Mouse (Mus musculus): ENCODE measurements around the gene Prkca.

The Prkca gene

DNA sequence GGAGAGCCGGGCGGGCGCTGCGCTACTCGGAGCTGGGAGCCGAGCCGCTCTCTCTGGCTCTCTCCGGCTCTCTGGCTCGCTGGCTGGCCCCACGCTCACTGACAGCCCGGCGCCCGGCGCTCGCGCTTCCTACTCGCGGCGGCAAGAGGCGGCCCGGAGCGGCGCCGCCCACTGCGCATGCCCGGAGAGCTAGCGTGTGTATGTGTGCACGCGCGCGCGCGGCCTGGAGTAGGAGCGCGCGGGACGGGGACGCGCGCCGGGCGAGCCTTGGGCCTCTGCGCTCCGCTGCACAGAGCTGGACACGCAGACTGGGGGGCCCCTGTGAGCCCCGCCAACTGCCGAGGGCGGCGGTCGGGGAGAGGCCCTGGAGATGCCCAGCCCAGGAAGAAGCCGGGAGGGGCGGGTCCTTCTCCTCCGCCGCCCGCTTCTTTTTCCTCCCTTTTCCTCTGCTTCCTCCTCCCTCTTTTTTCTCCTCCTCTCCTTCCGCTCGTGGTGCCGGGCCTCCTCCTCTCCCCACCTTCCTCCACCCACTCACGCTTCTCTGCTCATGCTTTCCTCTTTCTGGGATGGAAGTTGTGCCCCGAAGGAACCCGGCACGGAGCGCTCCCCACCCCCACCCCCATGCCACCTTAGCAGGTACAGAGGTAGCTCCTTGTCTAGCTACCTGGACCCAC lies at the start of gene Prkca:
TSS of gene Prkca (minus strand) at position 140 of the 674 bp plus-strand sequence.
- DNase-seq (ENCODE audit: low spot score), result peak; percentile 90

DNA sequence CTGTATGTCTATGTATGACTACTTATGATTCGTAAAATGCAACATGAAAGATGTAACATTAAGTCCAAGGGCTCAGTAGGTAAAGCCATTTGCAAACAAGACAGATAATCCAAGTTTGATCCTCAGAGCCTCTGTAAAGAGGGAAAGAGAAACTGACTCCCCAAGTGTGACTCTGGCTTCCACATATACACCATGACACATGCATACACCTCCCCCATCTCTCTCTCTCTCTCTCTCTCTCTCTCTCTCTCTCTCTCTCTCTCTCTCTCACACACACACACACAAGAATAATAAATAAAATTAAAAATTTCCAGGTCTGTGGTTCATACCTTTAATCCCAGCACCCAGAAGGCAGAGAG lies 41.9 kb upstream of the Prkca start:
- DNase-seq (ENCODE audit: low spot score), result no peak

DNA sequence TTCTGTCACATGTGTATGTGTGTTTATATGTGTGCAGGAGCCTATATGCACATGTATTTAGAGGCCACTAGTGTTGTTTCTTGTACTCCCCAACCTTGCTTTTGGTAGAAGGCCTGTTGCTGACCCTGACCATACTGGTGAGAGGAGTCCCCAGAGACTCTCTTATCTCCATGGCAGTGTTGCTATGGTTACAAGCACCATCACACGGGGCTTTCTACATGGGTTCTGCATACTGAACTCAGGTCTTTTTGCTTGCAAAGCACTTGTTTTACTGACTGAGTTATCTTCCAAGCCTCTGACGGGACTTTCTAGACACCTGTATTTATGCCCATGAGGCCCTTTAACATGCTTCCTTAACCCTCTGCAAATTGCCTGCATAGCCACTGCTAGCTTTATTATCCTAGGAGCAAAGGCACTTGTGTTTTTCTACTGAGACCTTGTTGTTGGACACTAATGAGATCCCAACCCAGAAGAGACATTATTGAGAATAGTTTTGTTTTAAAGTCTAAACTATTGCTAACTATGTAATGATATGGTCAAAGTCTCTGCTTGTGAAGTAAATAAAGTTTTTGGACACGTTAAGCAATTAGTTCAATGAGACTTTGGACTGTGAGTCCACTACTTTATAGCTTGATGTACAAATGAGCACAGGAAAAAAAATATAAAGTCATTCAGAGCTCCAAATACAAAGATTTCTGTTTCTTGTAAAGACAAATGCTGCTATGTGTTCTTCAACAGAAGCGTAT lies 41.4 kb upstream of the Prkca start:
- no peak for DNase-seq (ENCODE audit: low spot score)

DNA sequence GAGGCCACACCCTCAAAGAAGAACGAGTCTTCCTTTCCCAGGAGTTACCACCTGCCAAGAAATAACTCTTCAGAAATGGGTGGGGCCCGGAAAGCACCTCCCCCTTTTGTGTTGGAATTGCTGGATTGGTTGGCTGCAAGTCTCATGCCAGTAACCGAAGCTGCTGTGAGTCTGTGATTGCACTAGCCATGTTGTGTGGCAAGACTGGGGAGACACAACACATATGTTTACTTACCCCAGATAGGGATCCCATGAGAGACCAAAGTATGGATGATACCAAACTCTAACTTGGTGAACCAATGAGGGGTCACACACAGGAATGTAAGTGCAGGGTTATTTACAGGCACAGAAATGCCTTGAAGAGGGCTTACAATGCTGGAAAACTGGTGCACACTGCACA lies 38.9 kb upstream of the Prkca start:
- no peak for DNase-seq (ENCODE audit: low spot score)

DNA sequence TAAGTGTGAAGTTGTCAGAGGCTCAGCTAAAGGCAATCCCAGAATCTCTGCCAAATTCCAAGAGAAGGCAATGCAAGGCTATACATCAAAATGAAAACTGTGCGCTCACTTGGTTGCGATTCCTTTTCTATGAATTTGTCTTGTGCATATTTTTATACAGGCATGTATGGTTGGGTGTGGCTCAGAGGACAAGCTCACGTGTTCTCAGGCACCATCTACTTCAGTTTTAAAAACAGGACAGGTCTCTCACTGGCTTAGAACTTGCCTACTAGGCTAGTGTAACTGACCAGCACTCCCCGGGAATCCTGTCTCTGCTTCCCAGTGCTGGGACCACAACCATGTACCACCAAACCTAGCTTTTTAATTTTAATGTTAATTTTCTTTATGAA lies 34.6 kb upstream of the Prkca start:
- DNase-seq (ENCODE audit: low spot score), result no peak

DNA sequence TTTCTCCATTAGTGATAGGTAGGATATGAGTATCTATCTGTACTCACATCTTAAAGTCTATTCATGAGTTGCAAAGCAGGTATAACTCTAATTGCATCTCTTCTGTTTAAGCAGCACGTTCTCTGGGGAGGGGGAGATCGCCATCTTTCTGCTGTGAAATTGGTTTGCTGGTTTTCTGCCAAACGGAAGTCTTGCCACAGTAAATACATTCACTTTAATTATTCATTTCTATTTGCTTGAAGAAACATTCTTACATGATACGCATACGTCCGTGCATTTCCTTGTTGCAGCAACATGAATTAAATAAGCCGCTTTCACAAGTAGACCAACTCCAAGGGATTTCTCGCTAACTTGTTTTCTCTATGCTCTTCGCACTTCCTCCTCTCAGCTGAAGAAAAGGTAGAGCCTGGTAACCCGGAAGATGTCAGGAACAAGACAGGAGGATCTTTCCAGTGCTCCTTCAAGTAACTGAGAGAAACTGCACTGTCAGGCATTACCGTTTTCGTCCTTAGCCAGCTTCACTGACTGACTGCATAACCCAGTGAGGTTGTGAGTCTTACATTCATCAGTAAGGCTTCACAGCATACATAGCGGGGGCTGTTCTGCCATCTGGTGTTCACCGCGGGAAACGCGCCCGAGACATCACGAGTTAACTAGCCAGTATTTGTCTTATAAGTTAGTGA lies 34.1 kb upstream of the Prkca start:
- DNase-seq (ENCODE audit: low spot score), result peak; percentile 70

DNA sequence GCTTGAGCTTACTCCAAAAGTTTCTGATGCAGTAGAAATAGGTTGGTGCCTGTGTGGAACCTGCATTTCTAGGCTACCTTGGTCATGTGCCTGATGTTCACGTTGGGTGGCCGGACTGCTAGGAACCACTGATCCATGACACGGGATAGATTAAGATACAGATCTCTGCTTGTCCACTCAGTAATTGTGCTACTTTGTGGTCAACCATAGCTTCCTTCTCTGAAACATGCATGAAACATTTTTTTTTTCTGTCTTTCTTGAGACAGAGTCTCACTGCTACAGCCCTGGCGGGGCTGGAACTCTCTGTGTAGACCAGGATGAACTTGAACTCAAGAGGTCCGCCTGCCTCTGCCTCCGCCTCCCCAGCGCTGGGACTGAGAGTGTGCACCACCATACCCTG lies 33.1 kb upstream of the Prkca start:
- no peak for DNase-seq (ENCODE audit: low spot score)

DNA sequence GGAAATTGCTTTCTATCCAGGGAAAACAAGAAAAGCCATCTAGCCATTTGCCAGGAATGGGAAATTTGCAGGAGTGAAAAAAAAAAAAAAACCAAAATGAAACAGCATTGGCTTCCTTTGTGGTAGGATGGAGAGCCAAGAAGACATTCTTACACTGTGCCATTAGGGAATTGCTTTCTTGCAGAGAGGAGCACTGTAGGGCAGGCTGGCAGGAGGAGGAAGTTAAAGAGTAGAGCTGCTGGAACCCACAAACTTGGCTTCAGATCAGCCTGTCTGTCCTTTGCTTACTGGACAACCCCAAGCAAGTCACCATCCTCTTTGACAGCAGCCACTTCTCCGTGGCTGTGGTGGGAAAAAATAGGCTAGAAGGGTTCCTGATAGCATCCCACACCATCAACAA lies 23.3 kb upstream of the Prkca start:
- DNase-seq (ENCODE audit: low spot score), result no peak

DNA sequence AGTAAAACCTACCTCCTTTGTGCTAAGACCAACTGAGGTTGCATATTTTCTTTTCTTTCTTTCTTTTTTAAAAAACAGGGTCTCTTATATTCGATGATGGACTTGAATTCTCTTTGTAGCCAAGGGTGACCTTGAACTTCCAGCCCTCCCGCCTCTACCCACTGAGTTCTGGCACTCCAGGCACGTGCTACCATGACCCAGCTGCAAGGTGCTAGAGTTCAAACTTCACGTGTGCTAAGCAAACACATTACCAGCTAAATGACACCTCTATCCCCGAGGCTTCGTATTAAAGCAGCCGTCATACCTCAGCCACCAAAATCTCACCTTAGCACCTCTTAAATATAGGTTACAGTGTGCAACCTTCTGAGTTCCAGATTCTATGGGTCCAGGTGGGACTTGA lies 21.9 kb upstream of the Prkca start:
- no peak for DNase-seq (ENCODE audit: low spot score)

DNA sequence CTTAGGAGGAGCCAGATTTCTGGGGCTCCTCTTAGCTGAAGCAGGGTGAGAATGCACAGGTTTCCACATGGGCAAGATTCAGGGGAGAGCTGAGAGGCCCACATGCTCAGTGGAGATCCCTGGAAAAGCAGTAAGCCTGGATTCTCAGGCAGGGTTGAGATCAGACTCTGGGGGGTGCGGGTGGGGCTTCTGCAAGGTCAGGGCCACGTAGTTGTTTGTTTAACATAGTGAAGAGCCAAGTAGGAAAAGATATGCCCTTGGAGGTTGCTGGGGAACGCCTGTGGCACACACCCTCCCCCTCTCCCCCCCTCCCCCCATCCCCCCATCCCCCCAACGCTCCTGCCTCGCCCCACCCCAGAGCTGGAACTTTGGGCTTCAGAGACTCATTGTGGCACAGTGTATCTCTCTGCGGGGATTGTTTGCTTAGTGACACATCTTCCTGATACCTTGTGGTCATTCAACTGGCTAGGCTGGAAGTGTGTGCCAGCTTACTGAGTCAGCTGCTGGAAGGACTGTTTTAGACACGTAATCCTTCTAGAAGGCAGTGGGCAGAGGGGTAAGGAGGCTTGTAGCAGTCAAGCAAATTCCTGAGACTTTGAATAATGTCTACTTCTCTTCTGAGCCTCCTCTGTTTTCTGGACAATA lies 21.3 kb upstream of the Prkca start:
- DNase-seq (ENCODE audit: low spot score), result no peak

DNA sequence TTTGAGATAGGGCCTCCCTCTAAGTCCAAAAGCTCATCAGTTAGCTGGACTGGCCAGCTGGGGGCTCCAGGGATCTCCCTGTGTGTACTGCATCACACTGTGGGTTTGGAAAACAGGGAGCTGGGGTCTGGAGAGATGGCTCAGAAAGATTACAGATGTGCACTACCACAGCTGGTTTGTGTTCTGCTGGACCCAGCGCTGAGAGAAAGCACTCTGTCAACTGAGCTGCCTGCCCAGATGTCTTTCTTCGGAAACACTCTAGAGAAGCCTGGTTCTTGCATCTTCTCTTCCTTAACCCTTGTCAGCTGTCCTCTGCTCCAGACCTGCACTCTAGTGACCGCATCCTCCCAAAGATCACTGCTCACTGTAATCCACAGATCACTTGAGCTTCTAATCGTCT lies 20.3 kb upstream of the Prkca start:
- DNase-seq (ENCODE audit: low spot score), result no peak

DNA sequence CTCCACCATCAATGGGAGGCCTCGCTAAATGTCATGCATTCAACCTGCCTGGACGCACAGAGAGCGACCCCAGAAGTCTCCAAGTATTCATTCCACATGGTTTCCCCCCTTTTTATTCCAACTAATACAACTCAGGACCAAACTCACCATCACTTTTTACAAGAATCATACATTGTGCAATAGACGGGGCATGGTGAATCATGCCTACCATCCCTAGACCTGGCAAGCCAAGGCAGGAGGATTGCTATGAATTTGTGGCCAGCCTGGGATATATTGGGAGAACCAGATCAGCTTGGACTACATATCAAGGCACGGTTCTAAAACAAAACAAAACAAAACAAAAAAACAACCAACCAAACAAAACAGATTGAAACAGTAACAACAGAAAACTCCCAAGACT lies 19.2 kb upstream of the Prkca start:
- DNase-seq (ENCODE audit: low spot score), result no peak

DNA sequence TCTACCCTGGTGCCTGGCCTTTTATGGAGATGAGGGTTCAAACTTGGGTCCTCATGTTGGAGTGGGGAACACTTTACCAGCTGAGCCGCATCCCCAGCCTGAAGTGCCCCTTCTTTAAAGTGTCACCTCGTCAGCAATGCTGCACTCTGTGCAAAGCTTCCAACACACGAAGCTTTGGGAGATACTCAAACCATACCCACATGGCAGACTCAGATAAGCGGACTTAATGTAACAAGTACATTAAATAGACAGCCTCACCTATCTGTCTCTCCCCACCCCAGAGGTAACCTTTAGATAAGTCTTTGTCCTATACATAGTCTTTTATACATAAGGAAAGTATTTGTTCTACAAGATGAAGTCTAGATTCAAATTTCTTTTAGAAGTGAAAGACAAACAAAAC lies 17.3 kb upstream of the Prkca start:
- DNase-seq (ENCODE audit: low spot score), result no peak

DNA sequence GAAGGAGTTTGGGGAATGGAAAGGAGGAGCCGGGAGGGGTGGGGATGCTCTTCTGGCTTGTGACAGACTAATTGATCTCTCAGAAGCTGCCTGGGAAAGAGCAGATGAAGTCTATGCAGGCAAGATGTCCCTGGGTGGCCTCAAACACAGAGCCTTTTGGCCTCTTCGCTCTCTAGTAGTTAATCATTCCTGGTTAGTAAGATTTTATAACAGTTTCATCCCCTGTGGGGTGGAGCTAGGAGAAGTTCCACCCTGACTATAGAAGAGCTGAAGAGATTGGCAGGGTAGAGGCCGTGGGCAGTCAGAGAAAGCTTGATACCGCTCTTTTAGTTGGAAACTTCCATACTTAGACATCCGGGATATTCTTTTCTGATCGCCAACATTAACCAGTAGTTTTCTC lies 15.2 kb upstream of the Prkca start:
- no peak for DNase-seq (ENCODE audit: low spot score)

DNA sequence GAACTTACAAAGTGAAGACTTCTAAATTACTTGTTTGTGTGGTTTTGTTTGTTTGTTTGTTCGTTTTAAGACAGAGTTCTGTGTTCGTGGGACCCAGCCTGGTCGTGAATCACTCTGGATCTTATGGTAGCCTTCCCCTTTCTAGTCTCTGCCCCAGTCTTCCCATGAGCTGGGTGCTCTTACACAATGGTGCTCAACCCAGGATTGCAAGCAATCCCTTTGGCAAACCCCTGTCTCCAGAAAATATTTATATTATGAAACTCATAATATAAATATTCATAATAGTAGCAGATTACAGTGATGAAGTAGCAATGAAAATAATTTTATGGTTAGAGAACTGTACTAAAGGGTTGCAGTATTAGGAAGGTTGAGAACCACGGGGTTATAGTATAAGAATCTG lies 12.3 kb upstream of the Prkca start:
- DNase-seq (ENCODE audit: low spot score), result no peak

DNA sequence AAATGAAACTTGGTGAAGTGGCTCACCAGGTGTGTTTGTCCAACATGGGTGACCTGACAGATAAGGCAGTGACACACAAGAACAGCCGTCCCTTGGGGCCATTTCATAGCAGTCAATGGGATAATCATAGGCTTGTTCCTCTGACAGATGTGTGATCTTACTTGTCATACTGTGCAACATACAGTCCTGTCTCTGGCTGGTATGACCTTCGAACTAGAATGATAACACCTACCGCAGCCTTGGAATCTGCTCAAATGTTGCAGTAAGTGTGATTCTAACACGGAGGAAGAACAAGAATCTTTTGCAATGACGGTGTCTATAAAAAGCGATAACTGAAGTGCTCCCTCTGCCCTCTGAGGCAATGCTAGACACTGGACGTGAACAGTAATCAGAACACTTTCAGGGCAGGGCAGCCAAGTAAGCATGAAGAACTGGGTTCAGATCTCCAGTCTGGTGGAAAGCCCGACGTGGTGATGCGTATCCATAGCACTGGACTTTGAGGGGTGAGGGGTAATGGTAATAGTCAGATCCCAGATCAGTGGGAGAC lies 9.2 kb upstream of the Prkca start:
- DNase-seq (ENCODE audit: low spot score), result no peak

DNA sequence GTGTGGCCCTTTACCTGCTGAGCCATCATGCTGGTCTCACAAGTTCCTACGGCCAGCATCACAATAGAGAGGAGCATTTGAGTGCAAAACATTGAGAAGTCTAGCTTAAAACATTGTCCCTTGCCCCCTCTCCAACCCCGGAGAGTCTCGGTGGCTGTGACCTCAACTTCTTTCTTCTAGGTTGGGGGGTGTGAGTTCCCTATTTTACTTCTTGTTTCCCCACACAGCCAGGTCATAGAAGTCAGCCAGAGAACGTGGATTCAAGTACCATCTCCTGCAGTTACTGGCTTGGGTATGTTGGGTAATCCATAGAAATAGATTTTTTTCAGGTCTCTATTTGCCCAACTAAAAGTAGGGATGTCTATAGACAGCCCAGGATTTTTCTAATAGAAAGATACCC lies 7.1 kb upstream of the Prkca start:
- no peak for DNase-seq (ENCODE audit: low spot score)

DNA sequence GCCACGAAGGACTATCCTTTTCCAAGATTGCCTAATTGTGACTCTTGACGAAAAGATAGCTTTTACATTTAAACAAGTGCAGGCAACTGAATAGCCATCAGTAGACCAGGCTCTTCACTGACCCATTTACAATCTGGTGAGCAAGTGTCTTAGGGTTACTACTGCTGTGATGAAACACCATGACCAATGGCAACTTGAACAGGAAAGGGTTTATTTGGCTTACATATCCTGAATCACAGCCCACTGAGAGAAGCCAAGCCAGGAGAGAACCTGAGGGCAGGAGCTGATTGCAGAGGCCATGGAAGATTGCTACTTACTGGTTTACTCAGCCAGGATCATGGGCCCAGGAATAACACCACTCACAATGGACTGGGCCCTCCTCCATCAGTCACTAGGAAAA lies 1.6 kb upstream of the Prkca start:
- no peak for DNase-seq (ENCODE audit: low spot score)

DNA sequence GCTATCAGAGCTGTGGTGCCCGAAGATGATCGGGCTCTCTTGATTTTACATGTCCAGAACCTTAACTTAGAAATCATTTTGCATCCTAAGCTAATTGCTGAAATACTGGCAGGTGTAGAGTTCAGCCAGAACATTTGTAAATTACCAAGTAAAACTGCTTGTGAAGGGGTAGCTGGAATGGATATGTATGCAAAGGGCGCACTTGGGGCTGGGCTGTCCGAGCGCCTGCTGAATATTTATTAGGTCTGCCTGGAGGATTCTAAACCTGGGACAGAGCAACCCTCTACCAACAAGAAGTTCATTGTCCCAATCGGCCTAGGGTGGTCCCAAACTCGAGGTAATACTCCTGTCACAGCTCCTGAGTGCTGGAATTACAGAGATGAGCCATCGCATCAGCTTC lies 1.0 kb upstream of the Prkca start:
- no peak for DNase-seq (ENCODE audit: low spot score)

DNA sequence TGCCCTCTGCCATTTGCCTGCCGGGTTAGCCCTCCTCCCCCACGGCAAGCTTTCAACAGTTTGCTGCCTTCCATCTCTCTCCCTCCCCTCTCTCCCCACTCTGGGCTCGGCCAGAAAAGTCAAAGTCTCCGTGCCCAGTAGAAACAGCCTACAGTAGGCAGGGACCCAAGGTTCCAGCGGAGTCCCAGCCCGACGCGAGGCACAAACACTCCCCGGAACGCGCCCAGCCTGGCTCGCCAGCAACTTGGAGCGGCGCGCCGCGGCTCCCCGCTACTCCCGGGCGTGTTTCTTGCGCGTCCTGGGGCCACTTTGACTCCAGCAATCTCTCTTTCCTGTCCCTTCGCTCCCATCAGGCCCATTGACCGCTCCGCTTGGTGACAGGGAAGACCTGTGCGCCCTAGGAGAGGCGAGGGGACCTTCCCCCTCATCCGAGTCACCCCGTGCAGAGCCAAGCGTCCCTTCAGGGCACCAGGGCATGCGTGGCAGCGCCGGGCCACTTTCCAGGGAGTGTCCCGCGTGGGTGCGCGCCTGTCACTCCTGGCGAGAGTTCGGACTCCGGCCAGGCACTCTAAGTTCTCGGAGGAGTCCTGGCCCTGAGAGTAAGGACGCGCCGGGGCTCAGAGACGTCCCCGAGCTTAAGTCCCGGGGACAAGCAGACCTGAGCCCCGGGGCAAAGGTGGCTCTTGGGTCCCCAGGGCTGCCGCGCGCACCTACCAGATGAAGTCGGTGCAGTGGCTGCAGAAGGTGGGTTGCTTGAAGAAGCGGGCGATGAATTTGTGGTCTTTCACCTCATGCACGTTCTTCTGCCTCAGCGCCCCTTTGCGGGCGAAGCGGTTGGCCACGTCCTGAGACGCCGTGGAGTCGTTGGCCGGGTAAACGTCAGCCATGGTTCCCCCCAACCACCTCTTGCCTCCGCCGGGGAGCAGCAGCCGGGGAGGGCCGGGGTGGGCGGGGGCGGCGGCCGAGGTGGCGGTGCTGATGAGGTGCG lies 653 bp downstream of the Prkca start, which contains the start of gene Apoh:
TSS of gene Apoh (plus strand) at position 574 of the 988 bp plus-strand sequence.
- DNase-seq (ENCODE audit: low spot score), result peak; percentile 36

DNA sequence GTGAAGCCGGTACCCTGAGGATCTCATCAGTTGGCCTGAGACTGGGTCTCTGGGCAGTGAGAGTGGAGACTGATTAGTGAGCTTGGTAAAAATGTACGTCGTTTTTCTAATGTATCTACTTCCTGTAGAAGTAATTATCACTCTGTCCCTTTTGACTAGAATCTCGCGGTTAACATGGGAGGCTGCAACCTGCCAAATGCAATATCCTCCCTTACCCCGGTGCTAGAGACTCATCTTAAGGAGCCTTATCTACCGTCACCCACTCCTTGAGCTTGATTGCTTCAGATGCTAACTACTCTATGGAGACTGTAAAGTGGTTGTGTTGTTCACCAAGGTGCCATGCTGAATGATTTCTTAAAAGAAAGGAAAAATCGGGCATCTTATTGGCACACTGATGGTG lies 1.9 kb downstream of the Prkca start:
- DNase-seq (ENCODE audit: low spot score), result peak; percentile 28

Data from T-cell, adult 2 months (primary cell).